Mouse (Mus musculus) ES-Bruce4 (cell line): ENCODE measurements around the gene Arrb1. TPM values are rescaled to one million over a fixed set of nuclear protein-coding genes. Genes with fewer than 3 reads are reported as not detected.

Experiments
- H3K27ac ChIP-seq: 2 replicates; pipeline ENCODE4 v1.5.1; 2012; ENCODE audit warnings: low read length, inconsistent platforms; ENCODE audit not compliant: insufficient read depth
- H3K27me3 ChIP-seq: 2 replicates; pipeline ENCODE4 v1.6.1; 2012; ENCODE audit warnings: mild to moderate bottlenecking, low read length, inconsistent platforms; ENCODE audit not compliant: control insufficient read depth, poor library complexity, insufficient read depth, severe bottlenecking
- H3K36me3 ChIP-seq: 2 replicates; pipeline ENCODE4 v1.6.1; 2012; ENCODE audit warnings: inconsistent platforms, mild to moderate bottlenecking, low read length, moderate library complexity; ENCODE audit not compliant: control insufficient read depth, poor library complexity, insufficient read depth, severe bottlenecking
- H3K4me1 ChIP-seq: one replicate; pipeline ENCODE4 v1.8.1; 2011; ENCODE audit warnings: low read length; ENCODE audit not compliant: control insufficient read depth, insufficient read depth
- H3K4me3 ChIP-seq: 2 replicates; pipeline ENCODE4 v1.5.1; 2011; ENCODE audit warnings: low read depth, mild to moderate bottlenecking, low read length
- H3K9ac ChIP-seq: 2 replicates; pipeline ENCODE4 v1.6.1; 2012; ENCODE audit warnings: low read depth, mild to moderate bottlenecking, inconsistent platforms; ENCODE audit not compliant: poor library complexity, severe bottlenecking
- H3K9me3 ChIP-seq: replicated peaks from 2 replicates; pipeline ENCODE4 v1.6.1; 2012; ENCODE audit warnings: mild to moderate bottlenecking, low read length, inconsistent platforms; ENCODE audit not compliant: control insufficient read depth, poor library complexity, insufficient read depth, severe bottlenecking
- CTCF ChIP-seq: IDR thresholded peaks from one replicate; pipeline ENCODE4 v1.8.1; 2011; ENCODE audit warnings: low read depth, low read length
- EP300 ChIP-seq: IDR thresholded peaks from 2 replicates; pipeline ENCODE4 v1.6.1; 2011; ENCODE audit warnings: low read depth, low read length; ENCODE audit not compliant: insufficient read depth
- POLR2A ChIP-seq: IDR thresholded peaks from one replicate; pipeline ENCODE4 v1.8.1; 2011; ENCODE audit warnings: low read length; ENCODE audit not compliant: insufficient read depth
- polyA plus RNA-seq: library from polyadenylated mRNA; stranded (reverse); fragments of >200 nt; gene quantifications from 2 replicates; pipeline ENCODE4 v1.2.4, GENCODE M21; 2011; ENCODE audit warnings: low read depth; ENCODE audit not compliant: missing spikeins, insufficient read depth, insufficient read length

The Arrb1 gene
- polyA plus RNA-seq, 1 experiment = 31.7 TPM

DNA sequence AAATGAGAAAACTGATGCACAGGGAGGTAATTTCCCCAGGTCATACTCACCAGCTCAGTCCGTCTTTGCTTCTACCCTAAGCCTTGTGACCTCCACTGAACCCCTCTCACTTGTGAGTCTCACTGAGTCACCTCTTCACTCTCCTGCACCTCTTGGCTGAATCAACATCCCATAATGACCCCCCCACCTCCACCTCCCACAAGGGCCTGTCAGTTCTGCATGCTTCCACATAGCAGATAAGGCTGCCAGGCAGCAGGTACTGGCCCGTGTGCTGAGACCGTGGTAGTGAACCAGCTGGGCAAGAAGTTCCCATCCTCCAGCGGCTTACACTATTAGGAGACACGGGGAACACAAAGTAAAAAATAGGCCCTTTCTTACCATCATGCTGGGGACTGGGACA, 55.4 kb downstream of the Arrb1 start:
- TF ChIP-seq POLR2A = no peak
- TF ChIP-seq EP300 = no peak
- TF ChIP-seq CTCF = no peak

DNA sequence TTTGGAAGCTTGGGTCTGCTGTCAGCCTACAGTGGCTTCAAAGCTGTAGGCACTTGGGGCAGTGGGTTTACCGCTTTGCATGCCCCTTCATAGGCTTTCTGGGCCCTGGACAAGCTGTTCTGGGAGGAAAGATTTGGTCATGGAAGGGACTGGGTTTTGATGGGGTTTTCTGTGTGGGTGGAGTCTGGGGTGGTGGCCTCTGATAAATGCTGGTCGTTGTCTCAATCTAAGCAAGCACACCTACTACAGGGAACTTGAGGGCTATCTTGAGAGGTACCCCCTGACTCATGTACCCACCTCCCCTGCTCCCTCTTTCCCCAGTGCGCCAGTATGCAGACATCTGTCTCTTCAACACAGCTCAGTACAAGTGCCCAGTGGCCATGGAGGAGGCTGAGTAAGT, 57.4 kb downstream of the Arrb1 start:
- H3K27me3 ChIP-seq = no peaks in the 10 kb centered on the region
- H3K9ac ChIP-seq = no peak overlapping the region
- no peaks in the 10 kb centered on the region for H3K9me3 ChIP-seq
- H3K4me1 ChIP-seq = no peaks in the 10 kb centered on the region
- no peaks in the 10 kb centered on the region for H3K36me3 ChIP-seq
- no peak overlapping the region for H3K27ac ChIP-seq
- TF ChIP-seq POLR2A (no peak), EP300 (no peak), CTCF (no peak)
- H3K4me3 ChIP-seq = no peak overlapping the region

More for the DNA sequence above, 55.4 kb downstream of the Arrb1 start:
- H3K27ac ChIP-seq = no peak overlapping the region
- H3K4me1 ChIP-seq = no peaks in the 10 kb centered on the region
- H3K4me3 ChIP-seq = no peak overlapping the region
- no peak overlapping the region for H3K9ac ChIP-seq
- H3K36me3 ChIP-seq = no peaks in the 10 kb centered on the region
- no peaks in the 10 kb centered on the region for H3K9me3 ChIP-seq
- H3K27me3 ChIP-seq = no peaks in the 10 kb centered on the region

DNA sequence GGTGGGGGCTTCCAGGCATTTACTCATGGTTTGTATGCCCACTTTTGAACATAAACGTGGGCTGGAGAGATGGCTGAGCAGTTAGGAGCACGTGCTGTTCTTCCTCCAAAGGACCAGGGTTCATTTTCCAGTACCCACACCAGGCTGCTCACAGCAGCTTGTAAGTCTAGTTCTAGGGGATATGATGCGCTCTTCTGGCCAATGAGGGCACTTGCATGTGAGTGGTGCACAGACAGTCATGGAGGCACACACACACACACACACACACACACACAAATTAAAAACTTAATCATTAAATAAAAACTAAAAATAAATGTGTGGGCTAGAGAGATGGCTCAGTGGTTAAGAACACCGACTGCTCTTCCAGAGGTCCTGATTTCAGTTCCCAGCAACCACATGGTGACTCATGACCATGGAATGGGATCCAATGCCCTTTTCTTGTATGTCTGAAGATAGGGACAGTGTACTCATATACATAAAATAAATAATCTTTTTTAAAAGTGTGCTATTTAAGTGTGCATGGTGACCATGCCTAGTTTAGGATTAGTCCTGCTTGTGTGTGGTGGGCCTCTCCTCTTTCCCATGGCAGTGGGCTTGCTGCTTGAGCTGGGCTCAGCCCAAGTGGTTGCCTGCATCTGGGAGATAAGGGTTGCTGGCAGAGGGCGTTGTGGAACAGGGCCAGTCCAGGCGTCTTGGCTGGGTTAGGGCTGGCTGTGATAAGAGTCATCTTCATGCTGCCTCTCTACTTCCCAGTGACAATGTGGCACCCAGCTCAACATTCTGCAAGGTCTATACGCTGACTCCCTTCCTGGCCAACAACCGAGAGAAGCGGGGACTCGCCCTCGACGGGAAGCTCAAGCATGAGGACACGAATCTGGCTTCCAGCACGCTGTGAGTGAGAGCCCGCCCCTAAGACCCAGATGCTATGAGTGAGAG, 58.9 kb downstream of the Arrb1 start:
- no peaks in the 10 kb centered on the region for H3K36me3 ChIP-seq
- no peaks in the 10 kb centered on the region for H3K27me3 ChIP-seq
- TF ChIP-seq CTCF = no peak
- TF ChIP-seq EP300 = no peak
- no peak for TF ChIP-seq POLR2A
- H3K4me3 ChIP-seq = no peak overlapping the region
- no peak overlapping the region for H3K27ac ChIP-seq
- H3K9ac ChIP-seq = no peak overlapping the region
- H3K9me3 ChIP-seq = no peaks in the 10 kb centered on the region
- H3K4me1 ChIP-seq = no peaks in the 10 kb centered on the region

- Histone ChIP-seq H3K36me3 (no peaks in the 10 kb centered on the region), H3K9me3 (no peaks in the 10 kb centered on the region), H3K27me3 (no peaks in the 10 kb centered on the region)
Measured at GRCm38 (mm10) chr7:99598722-99599121, 63.5 kb downstream of the Arrb1 start.

DNA sequence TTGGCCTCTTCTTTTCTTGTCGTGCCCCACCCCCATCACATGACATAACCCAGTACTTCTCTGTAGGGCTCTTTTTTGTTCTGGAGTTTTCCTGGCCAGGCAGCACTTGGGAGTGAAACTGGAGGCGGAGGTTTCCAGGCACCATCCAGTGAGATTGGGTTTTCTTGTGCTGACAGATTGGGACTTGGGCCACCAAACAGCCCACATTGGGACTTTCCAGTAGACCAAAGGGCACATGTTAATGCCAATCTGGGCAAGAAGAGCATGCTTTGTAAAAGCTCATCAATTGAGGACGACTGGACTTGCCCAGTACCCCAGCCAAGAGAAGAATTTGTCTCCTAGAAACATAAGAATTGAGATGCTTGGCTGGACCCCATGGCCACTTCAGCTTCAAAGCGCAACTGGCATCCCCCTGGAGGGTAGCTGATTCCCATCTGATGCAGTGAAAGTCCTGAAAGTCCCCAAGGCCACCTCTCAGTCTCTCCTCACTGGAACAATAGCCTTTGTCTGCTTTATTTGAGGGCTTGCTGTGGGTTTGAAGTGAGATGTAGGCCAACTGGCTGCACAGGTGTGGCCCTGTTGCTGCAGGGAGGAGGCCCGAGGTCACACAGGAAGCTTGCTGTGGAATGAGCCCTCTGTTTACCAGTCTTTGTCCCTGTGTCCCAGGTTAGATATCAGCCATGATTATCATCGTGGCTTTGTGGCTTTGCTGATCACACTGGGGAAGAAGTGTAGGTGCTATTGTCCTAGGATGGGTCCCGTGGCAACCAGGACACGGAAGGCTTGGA, 68.8 kb downstream of the Arrb1 start:
- H3K27ac ChIP-seq = no peak overlapping the region
- no peaks in the 10 kb centered on the region for H3K36me3 ChIP-seq
- H3K9ac ChIP-seq = no peak overlapping the region
- peaks cover 4% of the 10 kb centered on the region for H3K4me1 ChIP-seq
- H3K4me3 ChIP-seq = no peak overlapping the region
- no peaks in the 10 kb centered on the region for H3K9me3 ChIP-seq
- TF ChIP-seq CTCF (no peak), EP300 (no peak), POLR2A (no peak)
- H3K27me3 ChIP-seq = no peaks in the 10 kb centered on the region

More at GRCm38 (mm10) chr7:99598722-99599121, 63.5 kb downstream of the Arrb1 start:
- no peak overlapping the region for H3K9ac ChIP-seq
- no peak overlapping the region for H3K4me3 ChIP-seq
- peaks cover 4% of the 10 kb centered on the region for H3K4me1 ChIP-seq
- TF ChIP-seq CTCF = no peak
- no peak for TF ChIP-seq EP300
- TF ChIP-seq POLR2A = no peak
- H3K27ac ChIP-seq = no peak overlapping the region

DNA sequence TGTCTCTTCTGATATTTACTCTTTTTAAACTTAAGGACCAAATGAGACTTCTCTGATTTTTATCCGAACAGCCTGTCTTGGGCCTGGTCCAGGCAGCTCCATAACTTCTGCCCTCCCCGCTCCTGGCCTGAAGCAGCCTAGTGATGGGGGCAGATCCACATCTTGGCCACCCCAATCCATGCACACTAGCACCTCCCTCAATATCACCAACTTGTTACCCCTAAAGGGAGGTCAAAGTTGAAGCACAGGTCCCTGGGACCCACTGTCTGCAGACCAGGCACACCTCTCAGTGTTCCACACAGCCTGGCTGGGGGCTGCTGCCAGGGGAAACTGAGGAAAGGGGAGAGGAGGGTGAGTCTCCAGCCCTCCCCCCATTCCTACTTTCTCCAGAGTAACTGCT, 69.8 kb downstream of the Arrb1 start:
- no peak overlapping the region for H3K9ac ChIP-seq
- TF ChIP-seq CTCF (no peak), POLR2A (no peak), EP300 (no peak)

More for the DNA sequence above, 69.8 kb downstream of the Arrb1 start:
- no peaks in the 10 kb centered on the region for H3K9me3 ChIP-seq
- H3K4me1 ChIP-seq = no peaks in the 10 kb centered on the region
- H3K27me3 ChIP-seq = no peaks in the 10 kb centered on the region
- H3K36me3 ChIP-seq = no peaks in the 10 kb centered on the region
- no peak overlapping the region for H3K4me3 ChIP-seq
- H3K27ac ChIP-seq = no peak overlapping the region
